Mouse (Mus musculus) embryonic facial prominence, embryonic 12.5 days (tissue): ENCODE data around the gene Sacs. TPM values are rescaled to one million over a fixed set of nuclear protein-coding genes. Genes with fewer than 3 reads are reported as not detected.
A peak's percentile ranks its signal among the peaks of the same experiment; 100 is the strongest.

Experiments
- ATAC-seq: fragments of 200-750 bp; cut with Nextera tagmentation; 2 replicates; pipeline ENCODE4 v1.8.0; 2017; ENCODE audit not compliant: insufficient number of reproducible peaks, insufficient read depth, low FRiP score, low TSS enrichment
- H3K27ac ChIP-seq: fragments of 300-500 bp; sonication (generic); 2 replicates; pipeline ENCODE4 v1.5.1; 2016; ENCODE audit warnings: mild to moderate bottlenecking
- H3K27me3 ChIP-seq: fragments of 300-500 bp; sonication (generic); 2 replicates; pipeline ENCODE4 v1.6.1; 2016; ENCODE audit warnings: mild to moderate bottlenecking, moderate library complexity
- H3K36me3 ChIP-seq: fragments of 300-500 bp; sonication (generic); 2 replicates; pipeline ENCODE4 v1.6.1; 2016; ENCODE audit warnings: mild to moderate bottlenecking
- H3K4me1 ChIP-seq: fragments of 300-500 bp; sonication (generic); 2 replicates; pipeline ENCODE4 v1.6.1; 2016
- H3K4me2 ChIP-seq: fragments of 300-500 bp; sonication (generic); replicated peaks from 2 replicates; pipeline ENCODE4 v1.6.1; 2016; ENCODE audit warnings: mild to moderate bottlenecking, moderate library complexity
- H3K4me3 ChIP-seq: fragments of 300-500 bp; sonication (generic); 2 replicates; pipeline ENCODE4 v1.5.1; 2016; ENCODE audit warnings: mild to moderate bottlenecking
- H3K9ac ChIP-seq: fragments of 300-500 bp; sonication (generic); 2 replicates; pipeline ENCODE4 v1.6.1; 2016; ENCODE audit warnings: mild to moderate bottlenecking, moderate library complexity
- H3K9me3 ChIP-seq: fragments of 300-500 bp; sonication (generic); 2 replicates; pipeline ENCODE4 v1.6.1; 2016; ENCODE audit warnings: mild to moderate bottlenecking, moderate library complexity
- WGBS: fragments of 180-500 bp; shearing (Covaris S2); methylation state at CpG from one replicate; pipeline ENCODE4 v1.1.7; 2016; 5-methylcytosine and 5-hydroxymethylcytosine counted together
- polyA plus RNA-seq: library from polyadenylated mRNA; unstranded; fragments of >200 nt; fragmentation: Nextera tagmentation; extraction: Ambion mirVana; gene quantifications from 2 replicates; pipeline ENCODE4 v1.2.1, GENCODE M21; 2016

Gene Sacs
- polyA plus RNA-seq, 1 experiment from 2014 or later = 4.5 TPM

GRCm38 (mm10) chr14:61246444-61246843 is 108.2 kb downstream of the Sacs start:
- no peak overlapping the region for H3K4me3 ChIP-seq
- WGBS = 86% methylated on average over 3 of the region's 3 CpGs
- H3K4me1 ChIP-seq = no peaks in the 10 kb centered on the region
- H3K27ac ChIP-seq = no peak overlapping the region
- no peak overlapping the region for H3K9ac ChIP-seq
- H3K36me3 ChIP-seq = no peaks in the 10 kb centered on the region
- H3K4me2 ChIP-seq = no peak overlapping the region
- H3K27me3 ChIP-seq = no peaks in the 10 kb centered on the region
- peaks cover 8% of the 10 kb centered on the region; the same call in 1 of the 2 replicates for H3K9me3 ChIP-seq
- no peak for ATAC-seq

DNA sequence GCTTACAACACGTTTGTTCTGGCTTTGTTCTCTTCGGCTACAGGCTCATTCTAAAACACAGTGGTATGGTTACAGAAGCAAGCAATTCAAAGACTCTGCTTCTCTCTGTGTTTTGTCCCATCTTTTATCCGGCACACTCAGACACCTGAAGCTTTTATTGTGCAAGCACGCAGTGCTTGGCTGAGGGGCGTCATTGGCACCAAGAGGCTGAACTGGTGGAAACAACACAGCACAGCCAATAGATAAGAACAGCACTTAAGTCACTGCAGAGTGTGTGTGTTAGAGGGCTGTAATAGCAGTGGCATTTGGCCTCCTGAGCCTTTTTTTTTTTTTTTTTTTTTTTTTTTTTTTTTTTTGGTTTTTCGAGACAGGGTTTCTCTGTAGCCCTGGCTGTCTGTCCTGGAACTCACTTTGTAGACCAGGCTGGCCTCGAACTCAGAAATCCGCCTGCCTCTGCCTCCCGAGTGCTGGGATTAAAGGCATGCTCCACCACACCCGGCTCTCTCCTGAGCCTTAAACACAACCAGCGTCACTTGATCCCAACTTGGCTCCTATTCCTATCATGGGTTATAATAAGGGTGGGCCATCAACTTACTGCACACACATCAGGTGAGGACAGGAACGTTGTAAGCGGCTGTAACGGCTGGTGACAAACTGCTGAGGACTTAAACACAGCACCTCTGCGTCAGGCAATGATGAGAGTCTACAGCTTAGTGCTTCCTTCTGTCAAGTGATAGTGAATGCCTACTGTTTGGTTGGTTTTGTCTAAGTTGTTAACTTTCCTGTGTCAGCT is 114.5 kb downstream of the Sacs start:
- WGBS = 87% methylated on average over 14 of the region's 15 CpGs
- no peak overlapping the region for H3K27ac ChIP-seq
- no peak for ATAC-seq
- no peak overlapping the region for H3K4me3 ChIP-seq
- no peaks in the 10 kb centered on the region for H3K4me1 ChIP-seq
- no peaks in the 10 kb centered on the region for H3K27me3 ChIP-seq
- H3K36me3 ChIP-seq = no peaks in the 10 kb centered on the region
- H3K4me2 ChIP-seq = no peak overlapping the region
- peaks cover 7% of the 10 kb centered on the region; the same call in 1 of the 2 replicates for H3K9me3 ChIP-seq
- H3K9ac ChIP-seq = no peak overlapping the region

DNA sequence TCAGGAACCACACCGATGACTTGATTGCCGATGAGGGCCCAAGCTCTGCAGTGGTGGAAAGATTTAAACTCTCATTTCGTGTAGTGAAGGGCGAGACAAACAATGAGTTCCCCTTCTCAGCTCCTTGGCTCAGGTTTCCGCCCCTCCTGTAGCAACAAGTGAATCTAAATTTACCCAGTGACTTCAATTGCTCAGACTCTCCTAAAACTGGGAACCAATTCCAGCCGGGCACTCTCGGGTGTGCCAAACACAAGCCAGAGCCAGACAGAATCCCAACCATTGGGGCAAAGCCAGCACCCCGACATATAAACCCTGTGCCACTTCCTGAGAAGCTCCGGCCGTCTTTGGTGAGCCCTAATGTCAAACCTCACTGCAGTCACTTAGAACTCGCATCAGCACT is 120.1 kb downstream of the Sacs start, which contains the start of gene Sgcg:
Sgcg (minus strand) TSS at position 139 of the 400 bp plus-strand sequence.
- Histone ChIP-seq H3K9me3 (no peaks in the 10 kb centered on the region), H3K4me1 (peaks cover 6% of the 10 kb centered on the region; the same call in 1 of the 2 replicates), H3K27me3 (no peaks in the 10 kb centered on the region), H3K36me3 (no peaks in the 10 kb centered on the region), H3K4me2 (no peak within 1 kb of the TSS), H3K4me3 (no peak within 1 kb of the TSS), H3K27ac (no peak within 1 kb of the TSS), H3K9ac (no peak within 1 kb of the TSS)
- WGBS = 43% methylated on average over 11 of the region's 11 CpGs
- ATAC-seq = no peak

DNA sequence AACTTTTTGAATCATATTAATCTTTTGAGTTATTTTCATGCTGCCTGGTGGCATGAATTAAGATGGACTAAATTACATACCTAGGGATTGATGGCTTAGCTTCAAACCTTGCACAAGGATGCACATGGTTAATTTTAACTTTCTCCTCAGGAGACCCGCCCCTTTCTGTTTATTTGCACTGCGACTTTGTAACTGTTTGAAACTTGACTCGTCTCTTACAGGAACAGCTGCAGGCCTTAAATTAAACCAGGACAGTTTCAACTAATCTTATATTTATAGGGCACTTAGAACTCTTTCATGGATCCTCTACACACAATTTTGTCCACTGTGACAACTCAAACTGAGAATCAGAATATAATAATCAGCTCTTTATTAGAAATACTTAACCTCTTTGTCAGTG is 120.8 kb downstream of the Sacs start:
- no peak overlapping the region for H3K4me2 ChIP-seq
- 14% methylated on average over 3 of the region's 3 CpGs for WGBS
- H3K27me3 ChIP-seq = no peaks in the 10 kb centered on the region
- H3K4me3 ChIP-seq = no peak overlapping the region
- ATAC-seq = no peak
- no peaks in the 10 kb centered on the region for H3K36me3 ChIP-seq
- no peak overlapping the region for H3K9ac ChIP-seq
- peaks cover 6% of the 10 kb centered on the region; the same call in 1 of the 2 replicates for H3K4me1 ChIP-seq
- H3K27ac ChIP-seq = no peak overlapping the region
- no peaks in the 10 kb centered on the region for H3K9me3 ChIP-seq

DNA sequence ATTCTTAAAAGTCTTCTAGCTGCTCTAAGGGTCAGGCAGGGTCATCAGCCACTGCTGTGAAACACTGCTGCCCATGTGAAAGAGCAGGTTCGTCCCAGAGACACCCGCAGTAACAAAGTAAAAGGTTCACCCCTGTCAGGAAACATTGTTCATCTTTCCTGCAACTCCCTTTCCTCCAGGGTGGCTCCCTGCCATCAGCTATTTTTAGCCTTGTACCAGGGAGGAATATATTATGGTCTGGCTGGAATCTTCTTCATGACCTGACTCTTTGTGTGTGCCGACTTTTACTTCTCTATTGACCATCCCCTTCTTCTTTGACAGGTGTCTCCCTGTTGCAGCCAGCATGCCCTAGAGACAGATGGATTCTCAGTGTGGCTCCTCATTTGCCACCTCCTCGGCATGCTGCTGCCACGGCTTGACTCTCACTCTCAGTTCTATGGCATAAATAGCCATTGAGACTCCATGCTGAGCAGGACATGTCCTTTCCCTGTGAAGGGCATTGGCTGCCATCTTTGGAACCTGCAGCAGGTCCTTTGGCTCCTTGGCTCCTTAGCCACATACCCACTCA is 129.7 kb downstream of the Sacs start:
- 58% methylated on average over 5 of the region's 5 CpGs for WGBS

GRCm38 (mm10) chr14:61274414-61275198 is 136.3 kb downstream of the Sacs start:
- peak; percentile 10; the same call in 1 of the 2 replicates for ATAC-seq
- Histone ChIP-seq H3K27ac (no peak overlapping the region), H3K4me3 (peak overlapping the region; percentile 18), H3K27me3 (peaks cover 43% of the 10 kb centered on the region), H3K9ac (no peak overlapping the region), H3K9me3 (no peaks in the 10 kb centered on the region), H3K4me2 (peak overlapping the region; percentile 42), H3K36me3 (no peaks in the 10 kb centered on the region), H3K4me1 (peaks cover 5% of the 10 kb centered on the region; the same call in 1 of the 2 replicates)
- WGBS = 8% methylated on average over 38 of the region's 38 CpGs

More for the DNA sequence above, 129.7 kb downstream of the Sacs start:
- Histone ChIP-seq H3K27me3 (peaks cover 13% of the 10 kb centered on the region; the same call in 1 of the 2 replicates), H3K4me2 (no peak overlapping the region), H3K9me3 (no peaks in the 10 kb centered on the region), H3K27ac (no peak overlapping the region), H3K9ac (no peak overlapping the region), H3K36me3 (no peaks in the 10 kb centered on the region), H3K4me1 (no peaks in the 10 kb centered on the region), H3K4me3 (no peak overlapping the region)
- ATAC-seq = no peak

- Histone ChIP-seq H3K9me3 (no peaks in the 10 kb centered on the region), H3K4me3 (no peak overlapping the region), H3K9ac (no peak overlapping the region), H3K27me3 (peaks cover 36% of the 10 kb centered on the region), H3K36me3 (no peaks in the 10 kb centered on the region), H3K4me1 (peaks cover 5% of the 10 kb centered on the region; the same call in 1 of the 2 replicates), H3K27ac (no peak overlapping the region), H3K4me2 (no peak overlapping the region)
- ATAC-seq = no peak
- 23% methylated on average over 1 of the region's 1 CpGs for WGBS
These were observed 139.0 kb downstream of the Sacs start for GRCm38 (mm10) chr14:61277285-61277684.

GRCm38 (mm10) chr14:61278676-61279300 is 140.5 kb downstream of the Sacs start:
- Histone ChIP-seq H3K27ac (no peak overlapping the region), H3K4me2 (no peak overlapping the region), H3K27me3 (peaks cover 27% of the 10 kb centered on the region), H3K9ac (no peak overlapping the region), H3K4me1 (peaks cover 5% of the 10 kb centered on the region; the same call in 1 of the 2 replicates), H3K36me3 (no peaks in the 10 kb centered on the region), H3K4me3 (no peak overlapping the region), H3K9me3 (no peaks in the 10 kb centered on the region)
- no peak for ATAC-seq
- WGBS = 83% methylated on average over 7 of the region's 7 CpGs

DNA sequence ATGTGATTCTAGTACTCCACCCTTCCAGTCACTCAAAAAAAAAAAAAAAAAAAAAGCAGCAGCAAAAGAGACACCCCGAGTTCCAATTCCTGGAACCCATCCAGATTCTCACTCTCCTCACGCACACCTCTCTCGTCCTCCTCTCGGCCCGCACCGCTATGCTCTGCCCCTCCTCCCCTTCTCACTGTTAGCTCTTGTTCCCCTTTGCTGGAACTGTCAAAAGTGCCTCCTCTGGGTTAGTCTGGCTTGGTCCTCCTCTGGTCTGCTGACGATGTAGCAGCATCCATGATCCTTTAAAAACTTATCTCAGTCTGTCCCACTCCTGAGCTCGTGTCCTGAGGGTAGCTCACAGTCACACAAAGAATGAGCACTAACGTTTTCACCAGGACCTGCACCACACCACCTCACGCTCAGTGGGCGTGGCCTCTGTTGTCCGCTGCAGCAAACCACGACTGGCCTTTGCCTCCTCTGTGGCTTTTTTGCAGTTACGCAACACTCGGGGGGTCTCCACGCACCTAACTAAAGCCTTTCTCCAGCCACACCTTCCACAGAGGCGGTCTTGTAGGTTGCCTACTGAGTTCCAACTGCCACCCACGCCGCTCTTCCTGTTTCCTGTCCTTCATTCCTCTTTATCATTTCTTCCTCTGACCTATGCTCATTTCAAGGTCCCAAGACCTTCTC is 150.5 kb downstream of the Sacs start:
- no peak overlapping the region for H3K4me2 ChIP-seq
- 71% methylated on average over 19 of the region's 19 CpGs for WGBS
- H3K27me3 ChIP-seq = no peaks in the 10 kb centered on the region
- no peaks in the 10 kb centered on the region for H3K4me1 ChIP-seq
- no peak overlapping the region for H3K9ac ChIP-seq
- ATAC-seq = no peak
- H3K27ac ChIP-seq = no peak overlapping the region
- no peaks in the 10 kb centered on the region for H3K36me3 ChIP-seq
- no peaks in the 10 kb centered on the region for H3K9me3 ChIP-seq
- no peak overlapping the region for H3K4me3 ChIP-seq
